Mouse (Mus musculus) forebrain, embryonic 14.5 days (tissue): ENCODE measurements at regions not wholly inside any gene's neighbourhood (a gene's known extent, or its start where the extent isn't known, plus 50 kb on each side); places are given as distances from the start of the nearest gene placed in this dataset.

Experiments
- ATAC-seq: fragments of 200-750 bp; cut with Nextera tagmentation; 2 replicates; pipeline ENCODE4 v1.8.0; 2017; ENCODE audit warnings: mild to moderate bottlenecking, moderate library complexity
- DNase-seq: peaks from one replicate; pipeline ENCODE4 v3.0.0-alpha.2; 2015; ENCODE audit warnings: low spot score
- H3K27ac ChIP-seq: fragments of 300-500 bp; sonication (generic); 2 replicates; pipeline ENCODE4 v1.5.1; 2014; ENCODE audit warnings: low read depth, mild to moderate bottlenecking, control low read depth, low read length, moderate library complexity
- H3K27me3 ChIP-seq: fragments of 300-500 bp; sonication (generic); replicated peaks from 2 replicates; pipeline ENCODE4 v1.6.1; 2014; ENCODE audit warnings: low read length, control low read depth, mixed read lengths; ENCODE audit not compliant: control insufficient read depth, insufficient read depth
- H3K36me3 ChIP-seq: fragments of 300-500 bp; sonication (generic); 2 replicates; pipeline ENCODE4 v1.6.1; 2014; ENCODE audit warnings: low read length, control low read depth; ENCODE audit not compliant: control insufficient read depth, insufficient read depth
- H3K4me1 ChIP-seq: fragments of 300-500 bp; sonication (generic); 2 replicates; pipeline ENCODE4 v1.6.1; 2014; ENCODE audit warnings: antibody characterized with exemption, low read length, control low read depth; ENCODE audit not compliant: control insufficient read depth, insufficient read depth
- H3K4me2 ChIP-seq: fragments of 300-500 bp; sonication (generic); 2 replicates; pipeline ENCODE4 v1.6.1; 2014; ENCODE audit warnings: mild to moderate bottlenecking, control low read depth, low read length
- H3K4me3 ChIP-seq: fragments of 300-500 bp; sonication (generic); 2 replicates; pipeline ENCODE4 v1.5.1; 2014; ENCODE audit warnings: low read depth, low read length, control low read depth
- H3K9ac ChIP-seq: fragments of 300-500 bp; sonication (generic); 2 replicates; pipeline ENCODE4 v1.6.1; 2014; ENCODE audit warnings: mild to moderate bottlenecking, low read length, control low read depth, moderate library complexity
- H3K9me3 ChIP-seq: fragments of 300-500 bp; sonication (generic); replicated peaks from 2 replicates; pipeline ENCODE4 v1.6.1; 2016; ENCODE audit warnings: low read length, control low read depth, mixed read lengths; ENCODE audit not compliant: control insufficient read depth
- WGBS: fragments of 180-500 bp; shearing (Covaris S2); extraction: QIAGEN DNeasy Blood & Tissue Kit; methylation state at CpG from one replicate; pipeline ENCODE4 v1.1.7; 2014; 5-methylcytosine and 5-hydroxymethylcytosine counted together

DNA sequence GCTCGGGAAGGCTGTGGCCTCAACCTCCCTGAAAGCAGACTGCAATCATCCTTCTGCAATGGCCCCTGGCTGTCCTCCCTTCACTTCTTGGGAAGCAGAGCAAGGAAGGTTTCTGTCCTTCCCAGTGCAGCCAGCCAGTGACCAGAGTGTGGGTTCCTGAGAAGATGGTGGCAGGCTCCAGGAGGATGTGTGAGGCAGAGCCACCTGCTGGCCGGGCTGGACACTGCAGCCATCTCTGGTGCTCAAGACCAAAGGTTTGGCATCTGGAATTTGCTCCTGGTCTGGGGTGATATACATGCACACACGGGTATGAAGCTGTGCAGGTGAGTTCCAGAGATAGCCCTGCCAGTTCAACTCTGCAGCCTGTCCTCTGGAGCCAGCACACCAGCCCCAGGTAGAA lies 227.2 kb upstream of the Irx4 start:
- peaks cover 49% of the 10 kb centered on the region for H3K27me3 ChIP-seq

DNA sequence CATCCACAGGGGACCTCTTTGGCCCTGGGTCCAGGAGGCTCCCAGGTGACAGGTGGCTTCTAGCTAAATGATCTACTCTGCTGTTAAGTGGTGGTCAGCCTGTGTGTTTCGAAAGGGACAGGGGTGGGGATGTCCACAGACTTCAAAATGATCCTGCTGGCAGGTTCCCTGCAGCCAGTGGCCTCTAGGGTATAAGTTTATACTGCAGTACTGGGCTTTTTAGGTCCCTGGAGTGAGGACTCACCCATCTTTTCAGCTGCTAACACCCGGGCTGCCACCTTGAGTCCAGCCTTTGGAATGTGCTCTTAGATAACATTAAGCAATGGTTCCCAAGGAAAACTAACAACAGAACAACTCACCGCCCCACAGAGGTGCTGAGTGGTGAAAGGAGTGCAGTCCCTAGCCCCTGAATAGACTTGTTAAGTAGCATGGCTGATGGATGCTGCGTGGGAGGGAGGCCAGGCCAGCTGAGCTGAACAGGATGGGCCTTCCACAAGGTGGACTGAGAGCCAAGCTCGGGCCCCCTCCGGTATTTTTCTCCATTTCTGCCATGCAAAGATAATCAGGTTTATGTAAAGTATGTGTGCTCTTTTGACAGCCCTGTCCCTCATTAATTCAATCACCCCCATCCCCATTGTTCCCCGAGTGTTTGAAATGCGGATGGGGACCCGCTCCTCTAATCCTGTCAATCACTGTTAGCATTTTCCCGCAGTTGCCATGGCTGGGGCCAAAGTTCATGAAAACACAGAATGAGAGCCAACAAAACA lies 226.0 kb upstream of the Irx4 start:
- 4% methylated on average over 10 of the region's 10 CpGs for WGBS
- peak; percentile 90 for ATAC-seq
- Histone ChIP-seq H3K9me3 (no peaks in the 10 kb centered on the region), H3K27ac (no peak overlapping the region), H3K36me3 (no peaks in the 10 kb centered on the region), H3K4me2 (no peak overlapping the region), H3K9ac (no peak overlapping the region), H3K27me3 (peaks cover 60% of the 10 kb centered on the region), H3K4me1 (peaks cover 15% of the 10 kb centered on the region), H3K4me3 (no peak overlapping the region)
- peak; percentile 83 for DNase-seq

More for the DNA sequence above, 227.2 kb upstream of the Irx4 start:
- DNase-seq (peak; percentile 59), ATAC-seq (peak; percentile 21; the same call in 1 of the 2 replicates)
- H3K4me3 ChIP-seq = no peak overlapping the region
- H3K36me3 ChIP-seq = no peaks in the 10 kb centered on the region
- no peaks in the 10 kb centered on the region for H3K9me3 ChIP-seq
- WGBS = 33% methylated on average over 3 of the region's 3 CpGs
- no peak overlapping the region for H3K4me2 ChIP-seq
- no peak overlapping the region for H3K9ac ChIP-seq
- H3K4me1 ChIP-seq = peaks cover 15% of the 10 kb centered on the region
- H3K27ac ChIP-seq = no peak overlapping the region

DNA sequence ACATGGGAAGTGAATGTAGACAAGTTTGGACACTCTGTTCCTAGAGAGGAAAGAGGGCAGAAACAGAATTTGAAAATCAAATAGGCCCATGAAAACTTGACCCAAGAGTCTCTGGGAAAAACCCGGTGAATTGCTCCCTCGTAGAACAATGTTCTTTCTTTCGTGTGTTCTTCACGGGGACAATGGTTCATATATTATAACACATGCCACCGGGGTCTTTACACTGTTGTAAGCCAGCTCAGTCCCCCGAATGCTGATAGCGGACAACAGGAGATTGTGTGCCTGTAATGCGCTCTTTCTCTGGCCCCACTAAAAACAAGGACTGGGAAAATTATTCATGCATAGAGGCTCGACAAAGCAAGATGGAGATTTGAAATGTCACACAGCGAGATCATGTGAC lies 225.4 kb upstream of the Irx4 start:
- ATAC-seq = peak; percentile 59
- H3K27me3 ChIP-seq = peaks cover 66% of the 10 kb centered on the region
- WGBS = 14% methylated on average over 10 of the region's 10 CpGs

DNA sequence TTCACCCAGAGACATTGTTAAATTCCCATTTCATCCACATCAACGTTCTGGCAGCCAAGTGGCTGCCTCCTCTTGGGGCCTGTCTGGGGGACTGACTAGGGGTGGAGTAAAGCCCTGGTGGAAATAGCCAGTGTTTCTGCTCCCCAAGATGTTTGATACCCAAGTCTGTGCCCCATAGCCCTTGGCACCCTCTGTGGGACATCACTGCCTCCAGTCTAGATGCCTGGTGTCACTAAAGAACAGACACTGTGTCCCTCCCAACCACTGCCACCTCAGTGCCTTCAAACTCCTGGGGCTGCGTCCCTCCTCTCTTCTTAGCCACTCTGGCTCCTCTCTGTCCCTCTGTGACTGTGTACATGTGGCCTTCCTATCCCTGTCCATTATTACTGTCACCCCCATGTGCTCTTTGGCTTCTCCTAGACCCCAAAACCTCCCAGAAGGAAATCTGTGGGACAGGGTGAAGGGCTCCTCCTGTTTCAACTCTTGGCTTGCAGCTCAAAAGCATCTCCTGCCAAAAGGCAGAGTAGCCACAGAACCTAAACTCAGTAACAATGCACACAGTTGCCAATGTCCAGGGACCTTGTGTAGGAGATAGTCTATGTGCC lies 224.8 kb upstream of the Irx4 start:
- 40% methylated on average over 2 of the region's 2 CpGs for WGBS
- H3K27me3 ChIP-seq = peaks cover 67% of the 10 kb centered on the region
- H3K4me2 ChIP-seq = no peak overlapping the region
- no peak overlapping the region for H3K27ac ChIP-seq
- H3K4me1 ChIP-seq = peaks cover 15% of the 10 kb centered on the region
- DNase-seq (no peak), ATAC-seq (no peak)
- no peaks in the 10 kb centered on the region for H3K36me3 ChIP-seq
- H3K9ac ChIP-seq = no peak overlapping the region
- no peak overlapping the region for H3K4me3 ChIP-seq
- H3K9me3 ChIP-seq = no peaks in the 10 kb centered on the region

More for the DNA sequence above, 225.4 kb upstream of the Irx4 start:
- no peak overlapping the region for H3K9ac ChIP-seq
- H3K4me3 ChIP-seq = no peak overlapping the region
- no peak for DNase-seq
- no peak overlapping the region for H3K27ac ChIP-seq
- no peak overlapping the region for H3K4me2 ChIP-seq
- peaks cover 15% of the 10 kb centered on the region for H3K4me1 ChIP-seq
- H3K9me3 ChIP-seq = no peaks in the 10 kb centered on the region
- H3K36me3 ChIP-seq = no peaks in the 10 kb centered on the region

DNA sequence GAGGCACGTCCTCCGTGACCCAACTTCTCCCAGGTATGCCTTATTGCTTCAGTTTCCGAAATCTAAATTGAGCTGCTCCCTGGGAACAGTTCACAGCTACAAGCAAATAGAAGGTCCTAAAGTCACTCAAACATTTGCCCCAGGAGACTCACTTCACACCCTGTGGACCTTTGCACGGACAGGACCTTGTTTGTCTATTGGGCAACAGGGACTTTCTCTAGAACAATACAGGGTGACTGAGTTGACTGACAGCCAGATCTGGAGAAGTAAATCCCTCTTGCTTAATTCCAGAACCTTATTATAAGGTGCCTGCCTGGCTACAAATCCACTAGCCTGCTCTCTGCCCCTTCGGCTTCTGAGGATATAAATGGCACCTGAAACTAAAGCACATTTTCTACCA lies 220.5 kb upstream of the Irx4 start:
- ATAC-seq (no peak), DNase-seq (no peak)
- H3K9ac ChIP-seq = no peak overlapping the region
- peaks cover 56% of the 10 kb centered on the region for H3K27me3 ChIP-seq
- no peaks in the 10 kb centered on the region for H3K36me3 ChIP-seq
- 85% methylated on average over 5 of the region's 5 CpGs for WGBS
- no peak overlapping the region for H3K4me2 ChIP-seq
- no peak overlapping the region for H3K27ac ChIP-seq
- H3K4me1 ChIP-seq = peaks cover 15% of the 10 kb centered on the region
- H3K9me3 ChIP-seq = no peaks in the 10 kb centered on the region
- H3K4me3 ChIP-seq = no peak overlapping the region

DNA sequence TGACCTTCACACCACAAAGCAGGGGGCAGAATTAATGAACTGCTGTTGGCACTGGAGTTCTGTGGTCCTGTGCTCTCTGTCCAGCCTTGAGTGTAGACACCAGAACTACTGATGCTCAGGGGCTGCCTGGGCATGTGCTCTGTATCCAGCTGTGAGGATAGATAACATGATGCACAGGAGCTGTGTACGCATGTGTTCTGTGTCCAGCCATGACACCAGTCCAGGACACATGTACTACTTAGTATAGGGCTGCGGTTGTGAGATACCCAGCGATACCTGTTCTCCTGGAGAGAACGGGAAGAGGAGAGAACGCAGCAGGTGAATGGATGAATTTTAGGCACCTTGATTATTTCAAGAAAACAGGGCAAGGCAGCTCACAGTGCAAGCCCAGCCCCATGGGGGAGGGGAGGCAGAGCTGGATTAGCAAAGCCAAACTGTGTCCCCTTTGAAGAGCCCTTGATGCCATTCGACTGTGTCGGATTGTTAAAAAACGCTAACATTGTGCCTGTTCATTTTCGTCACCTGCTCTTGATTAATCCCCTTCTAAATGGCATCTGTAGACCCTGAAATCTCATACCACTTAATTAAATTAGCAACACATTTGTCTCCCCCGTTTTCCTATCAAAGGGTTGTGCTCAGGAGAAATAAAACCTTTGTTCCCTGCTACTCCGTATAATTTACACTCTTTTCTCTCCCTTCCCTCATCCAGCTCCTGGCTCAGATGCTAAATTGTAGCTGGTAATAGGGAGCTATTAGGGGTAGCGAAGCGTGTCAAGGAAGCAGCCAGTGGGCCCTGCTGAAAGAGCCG lies 218.8 kb upstream of the Irx4 start:
- Histone ChIP-seq H3K4me1 (peaks cover 7% of the 10 kb centered on the region), H3K36me3 (no peaks in the 10 kb centered on the region), H3K27ac (no peak overlapping the region), H3K9me3 (no peaks in the 10 kb centered on the region), H3K27me3 (peaks cover 48% of the 10 kb centered on the region), H3K4me2 (no peak overlapping the region), H3K4me3 (no peak overlapping the region), H3K9ac (no peak overlapping the region)
- DNase-seq (peak; percentile 67), ATAC-seq (peak; percentile 76)
- 16% methylated on average over 14 of the region's 14 CpGs for WGBS

DNA sequence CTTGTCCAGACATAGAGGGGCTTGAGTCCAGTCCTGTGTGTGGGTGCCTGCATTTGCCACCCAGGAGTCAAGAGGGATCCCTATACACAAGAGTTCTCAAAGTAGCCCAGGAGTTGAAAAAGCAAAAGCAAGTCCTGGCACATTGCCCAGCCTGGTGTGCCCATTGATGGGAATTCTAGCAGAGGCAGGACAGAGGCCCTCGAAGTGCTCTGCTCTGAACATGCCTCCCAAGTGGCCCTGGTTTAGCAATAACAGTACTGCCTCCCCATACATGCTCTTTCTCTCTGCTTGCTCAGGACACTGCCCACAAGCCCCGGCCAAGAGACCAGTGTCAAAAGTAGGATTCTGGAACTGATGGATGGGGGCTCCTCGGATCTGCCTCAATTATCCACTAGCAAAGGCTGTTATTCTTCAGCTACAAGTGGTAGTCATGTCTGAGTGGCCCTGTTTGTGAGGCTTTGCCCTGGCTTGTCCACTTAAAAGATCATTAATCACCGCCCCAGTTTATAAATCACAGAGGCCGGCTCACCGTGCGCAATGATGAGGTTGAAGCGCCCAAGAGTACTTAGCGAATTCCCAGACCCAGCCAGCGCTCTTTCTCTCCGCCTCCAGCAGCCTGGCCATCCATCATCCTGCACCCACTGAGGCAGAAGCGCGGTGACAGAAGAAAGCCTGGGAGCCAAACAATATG lies 190.3 kb upstream of the Irx4 start:
- Histone ChIP-seq H3K4me3 (no peak overlapping the region), H3K9ac (no peak overlapping the region), H3K9me3 (no peaks in the 10 kb centered on the region), H3K27ac (no peak overlapping the region), H3K36me3 (no peaks in the 10 kb centered on the region), H3K4me1 (peaks cover 8% of the 10 kb centered on the region; the same call in 1 of the 2 replicates), H3K4me2 (no peak overlapping the region), H3K27me3 (no peaks in the 10 kb centered on the region)
- peak; percentile 44 for DNase-seq
- 26% methylated on average over 13 of the region's 13 CpGs for WGBS
- no peak for ATAC-seq

DNA sequence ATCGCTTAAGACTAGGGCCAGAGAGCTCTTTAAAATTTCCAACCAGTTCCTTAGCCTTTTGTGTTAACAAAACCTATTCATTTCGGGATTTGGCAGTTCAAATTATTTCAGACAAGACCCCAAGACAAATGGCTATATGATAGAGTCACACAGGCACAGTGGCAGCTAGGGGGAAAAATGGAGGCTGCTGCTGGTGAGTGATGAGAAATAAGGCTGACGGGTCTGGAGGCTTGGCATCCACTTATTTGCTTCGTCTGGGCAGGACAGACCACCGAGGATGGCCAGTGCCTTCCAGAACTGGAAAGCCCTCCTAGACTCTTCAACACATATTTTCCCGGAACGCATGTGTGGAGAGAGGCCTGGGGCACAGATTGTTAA lies 189.8 kb upstream of the Irx4 start:
- no peaks in the 10 kb centered on the region for H3K36me3 ChIP-seq
- no peaks in the 10 kb centered on the region for H3K9me3 ChIP-seq
- peaks cover 8% of the 10 kb centered on the region; the same call in 1 of the 2 replicates for H3K4me1 ChIP-seq
- no peak overlapping the region for H3K27ac ChIP-seq
- ATAC-seq (no peak), DNase-seq (no peak)
- H3K27me3 ChIP-seq = no peaks in the 10 kb centered on the region
- H3K4me2 ChIP-seq = no peak overlapping the region
- H3K9ac ChIP-seq = no peak overlapping the region
- WGBS = 23% methylated on average over 7 of the region's 7 CpGs
- no peak overlapping the region for H3K4me3 ChIP-seq
